Mouse (Mus musculus): ENCODE measurements around the gene Mmgt2.

Mmgt2 gene

DNA sequence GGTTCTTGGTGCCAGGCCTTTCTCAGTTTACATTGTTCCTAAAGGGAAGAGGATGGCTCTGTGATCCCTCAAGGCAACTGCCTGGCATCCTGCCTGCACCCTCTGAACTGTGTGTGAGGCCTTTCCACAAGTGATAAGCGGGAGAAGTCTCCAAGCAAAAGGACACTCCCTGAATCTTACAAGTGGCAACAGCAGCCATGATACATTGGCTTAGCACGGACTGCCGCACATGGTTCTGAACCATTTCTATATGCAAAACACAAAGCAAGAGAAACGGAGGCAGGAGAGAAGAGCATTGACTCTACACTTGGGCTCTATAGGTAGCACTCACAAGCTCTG is 3.2 kb upstream of the Mmgt2 start:
- in situ Hi-C loops (cut with MseI, MboI), result loop anchor here in 1 of 2 experiments (5.0 kb wide), 1 partner anchor 33 kb away; no protein-coding TSS in a partner anchor

GRCm38 (mm10) chr11:62645732-62646494 is 2.6 kb upstream of the Mmgt2 start:
- in situ Hi-C loops (cut with MseI, MboI), result loop anchor here in 1 of 2 experiments (5.0 kb wide), 1 partner anchor 34 kb away; no protein-coding TSS in a partner anchor

DNA sequence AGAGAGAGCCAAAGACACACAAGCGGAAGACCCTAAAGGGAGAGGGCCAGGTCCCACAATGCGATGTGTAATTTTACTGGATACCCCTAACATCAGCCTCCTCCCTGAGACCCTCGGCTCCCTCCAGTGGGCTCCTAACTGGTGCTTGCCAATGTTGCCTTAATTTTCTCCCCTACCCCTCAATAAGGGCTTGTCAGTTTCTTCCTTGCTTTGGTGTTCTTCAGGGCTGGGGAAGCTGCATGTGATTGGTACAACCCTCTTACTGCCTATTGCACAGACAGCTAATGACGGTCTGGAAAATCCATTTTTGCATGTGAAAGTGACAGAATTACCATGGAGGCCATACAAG is 2.0 kb upstream of the Mmgt2 start:
- in situ Hi-C loops (cut with MseI, MboI), result loop anchor here in 1 of 2 experiments (5.0 kb wide), 1 partner anchor 34 kb away; no protein-coding TSS in a partner anchor

- in situ Hi-C loops (cut with MseI, MboI), result loop anchor here in 1 of 2 experiments (5.0 kb wide), 1 partner anchor 35 kb away; no protein-coding TSS in a partner anchor
Measured at GRCm38 (mm10) chr11:62646958-62647515, 1.4 kb upstream of the Mmgt2 start.

- in situ Hi-C loops (cut with MseI, MboI), result loop anchor here in 1 of 2 experiments (5.0 kb wide), 1 partner anchor 36 kb away; no protein-coding TSS in a partner anchor
Measured at GRCm38 (mm10) chr11:62647661-62648590, 538 bp upstream of the Mmgt2 start, which contains the start of gene Lrrc75a. Gene Lrrc75a (minus strand): TSS chr11:62648523.

DNA sequence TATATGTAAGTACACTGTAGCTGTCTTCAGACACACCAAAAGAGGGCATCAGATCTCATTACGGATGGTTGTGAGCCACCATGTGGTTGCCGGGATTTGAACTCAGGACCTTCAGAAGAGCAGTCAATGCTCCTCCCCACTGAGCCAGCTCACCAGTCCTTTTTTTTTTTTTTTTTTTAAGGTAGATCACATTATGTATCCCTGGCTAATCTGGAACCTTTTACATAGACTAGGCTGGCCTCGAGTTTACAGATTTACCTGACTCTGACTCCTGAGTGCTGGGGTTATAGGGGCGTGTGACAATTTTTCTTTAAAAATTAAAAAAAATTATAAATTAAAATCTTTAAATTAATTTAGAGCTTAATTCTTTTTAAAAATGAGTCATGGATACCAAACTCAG is 1.3 kb downstream of the Mmgt2 start:
- in situ Hi-C loops (cut with MseI, MboI), result loop anchor here in 1 of 2 experiments (5.0 kb wide), 1 partner anchor 38 kb away; no protein-coding TSS in a partner anchor

GRCm38 (mm10) chr11:62651563-62651962 is 3.1 kb downstream of the Mmgt2 start:
- in situ Hi-C loops (cut with MseI, MboI), result no loop called here

DNA sequence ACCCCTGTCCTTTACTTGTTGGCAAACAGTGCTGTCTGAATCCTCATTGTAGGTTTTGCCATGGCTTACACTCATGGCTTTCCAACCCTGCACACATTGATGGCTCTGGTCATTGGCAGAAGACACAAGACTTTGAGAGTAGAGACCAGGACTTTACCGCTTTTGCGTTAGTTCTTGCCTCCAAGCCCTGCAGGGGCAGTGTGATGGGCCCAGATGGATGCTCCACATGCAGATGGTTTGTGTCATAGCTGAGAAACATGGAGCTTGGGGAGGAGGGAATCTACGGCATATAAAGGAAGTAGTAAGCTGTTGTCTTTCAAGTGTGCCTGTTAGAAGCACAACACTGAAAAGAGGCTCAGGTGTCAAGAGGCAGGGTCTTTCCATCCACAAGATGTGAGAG is 3.6 kb downstream of the Mmgt2 start:
- in situ Hi-C loops (cut with MseI, MboI), result no loop called here

GRCm38 (mm10) chr11:62660885-62661284 is 12.4 kb downstream of the Mmgt2 start:
- in situ Hi-C loops (cut with MseI, MboI), result no loop called here

- in situ Hi-C loops (cut with MseI, MboI), result no loop called here
Measured at GRCm38 (mm10) chr11:62664250-62664649, 15.8 kb downstream of the Mmgt2 start.

DNA sequence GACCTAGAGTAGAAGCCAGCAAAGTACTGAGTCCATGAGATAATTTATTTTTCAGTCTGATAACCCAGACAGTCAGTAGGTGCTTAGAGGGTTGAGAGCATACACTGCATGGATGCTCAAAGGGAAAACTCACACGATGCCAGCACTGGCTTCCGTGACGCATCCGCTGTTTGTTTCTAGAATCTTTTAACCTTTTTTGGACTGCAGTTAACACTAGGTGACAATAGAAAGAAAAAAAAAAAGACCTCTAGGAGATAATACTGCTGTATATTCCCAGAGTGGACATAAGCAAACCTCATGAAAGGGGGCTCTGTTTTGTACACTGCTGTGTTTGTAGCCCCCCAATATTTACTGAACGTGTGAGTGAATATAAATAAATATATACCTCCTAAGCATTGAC is 20.5 kb downstream of the Mmgt2 start:
- in situ Hi-C loops (cut with MseI, MboI), result no loop called here

- in situ Hi-C loops (cut with MseI, MboI), result no loop called here
Measured at GRCm38 (mm10) chr11:62669471-62669870, 21.0 kb downstream of the Mmgt2 start.

DNA sequence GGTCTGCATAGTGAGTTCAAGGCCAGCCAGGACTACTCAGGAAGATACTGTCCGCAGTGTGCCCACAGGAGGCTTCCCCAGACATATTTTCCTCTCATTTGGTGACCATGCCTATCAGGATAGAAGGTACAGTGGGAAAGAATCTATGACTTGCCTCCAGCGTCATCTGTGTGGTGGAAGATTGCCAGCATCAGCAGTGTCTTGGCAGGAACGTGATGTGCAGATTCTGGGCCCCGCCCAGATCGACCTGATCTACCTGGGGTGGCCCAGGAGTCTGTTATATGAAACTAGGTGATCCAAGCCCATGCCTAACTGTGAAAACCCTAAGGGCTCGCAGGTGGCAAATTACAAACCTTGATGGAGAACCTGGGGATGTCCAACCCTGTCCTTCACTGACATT is 21.5 kb downstream of the Mmgt2 start:
- in situ Hi-C loops (cut with MseI, MboI), result no loop called here

DNA sequence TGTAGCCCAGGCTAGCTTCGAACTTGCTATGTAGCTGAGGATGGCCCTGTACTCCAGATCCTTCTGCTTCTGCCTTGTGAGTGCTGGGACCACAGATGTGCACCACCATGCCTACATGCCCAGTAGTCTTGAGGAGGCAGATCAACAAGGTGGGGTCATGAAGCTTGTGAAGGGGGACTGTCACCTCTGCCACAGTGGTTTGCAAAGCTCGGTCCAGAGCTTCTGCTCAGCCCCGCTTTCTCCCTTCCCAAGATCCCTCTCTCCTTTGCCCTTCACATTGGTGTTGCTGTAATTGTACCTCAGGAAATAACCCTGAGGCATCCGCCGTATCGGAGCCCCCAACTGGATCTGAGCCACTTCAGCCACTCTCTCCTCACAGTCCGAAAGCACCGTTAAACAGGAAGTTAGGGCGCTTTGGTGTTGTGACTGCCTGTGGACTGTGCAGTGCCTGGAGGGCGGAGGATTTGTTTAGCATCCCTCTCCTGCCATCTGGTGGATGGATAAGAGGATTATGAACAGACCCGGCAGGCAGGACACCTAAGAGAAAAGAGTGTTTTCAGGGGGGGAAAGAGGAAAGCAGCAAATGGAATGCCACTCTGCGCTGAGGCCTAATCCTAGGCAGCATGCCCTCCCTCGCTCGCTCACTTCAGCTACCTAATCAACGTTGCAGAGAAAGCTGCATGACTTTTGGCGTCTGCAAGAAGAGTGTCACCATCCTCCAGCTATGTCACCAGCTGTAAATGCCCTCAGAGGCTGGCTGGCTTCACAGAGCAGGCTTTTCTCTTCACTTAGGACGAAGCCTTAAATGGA is 27.2 kb downstream of the Mmgt2 start:
- in situ Hi-C loops (cut with MseI, MboI), result loop anchor here (5.0 kb wide), 1 partner anchor 63 kb away; no protein-coding TSS in a partner anchor

GRCm38 (mm10) chr11:62676290-62676596 is 27.8 kb downstream of the Mmgt2 start:
- in situ Hi-C loops (cut with MseI, MboI), result loop anchor here (5.0 kb wide), 1 partner anchor 64 kb away; no protein-coding TSS in a partner anchor

- in situ Hi-C loops (cut with MseI, MboI), result loop anchor here (5.0 kb wide), 1 partner anchor 67 kb away; no protein-coding TSS in a partner anchor
Measured at GRCm38 (mm10) chr11:62678778-62679354, 30.4 kb downstream of the Mmgt2 start.

DNA sequence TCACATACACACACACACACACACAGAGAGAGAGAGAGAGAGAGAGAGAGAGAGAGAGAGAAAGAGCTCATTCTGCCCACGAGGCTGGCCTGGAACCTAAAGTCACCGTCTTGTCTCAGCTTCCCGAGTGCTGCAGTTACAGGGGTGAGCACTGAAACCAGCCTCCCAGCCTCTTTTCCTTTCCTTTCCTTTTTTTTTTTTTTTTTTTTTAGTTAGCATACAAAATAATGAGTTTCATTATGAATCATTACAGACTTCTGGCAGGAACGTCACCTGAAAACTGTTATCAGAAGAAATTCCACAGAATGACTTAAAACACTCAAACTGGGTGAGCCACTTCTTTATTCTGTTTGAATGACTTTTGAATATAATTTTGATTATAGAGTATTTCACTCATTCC is 31.5 kb downstream of the Mmgt2 start:
- in situ Hi-C loops (cut with MseI, MboI), result loop anchor here (5.0 kb wide), 1 partner anchor 68 kb away; no protein-coding TSS in a partner anchor

GRCm38 (mm10) chr11:62691592-62691991 is 43.1 kb downstream of the Mmgt2 start:
- in situ Hi-C loops (cut with MseI, MboI), result no loop called here

GRCm38 (mm10) chr11:62693299-62694184 is 45.1 kb downstream of the Mmgt2 start:
- in situ Hi-C loops (cut with MseI, MboI), result no loop called here

DNA sequence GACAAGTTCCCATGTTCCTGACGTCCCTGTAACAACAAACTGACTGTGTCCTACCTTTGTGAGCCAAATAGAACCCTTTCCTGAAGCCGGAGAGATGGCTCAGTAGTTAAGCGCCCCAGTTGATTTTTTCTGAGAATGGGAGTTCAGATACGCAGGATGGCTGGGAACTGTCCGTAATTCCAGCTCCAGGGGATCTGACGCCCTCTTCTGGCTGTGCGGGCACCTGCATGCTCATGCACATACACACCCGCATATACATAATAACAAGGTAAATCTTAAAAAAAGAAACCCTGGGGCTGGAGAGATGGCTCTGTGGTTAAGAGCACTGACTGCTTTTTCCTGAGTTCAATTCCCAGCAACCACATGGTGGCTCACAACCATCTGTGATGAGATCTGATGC is 46.7 kb downstream of the Mmgt2 start:
- in situ Hi-C loops (cut with MseI, MboI), result no loop called here

Data from mouse trophoblast stem cell (cell line).